Mouse (Mus musculus): ENCODE data around the gene Psme3.
A peak's percentile ranks its signal among the peaks of the same experiment; 100 is the strongest.

GRCm38 (mm10) chr11:101315665-101316500 is at the start of gene Psme3:
- TF ChIP-seq CTCF (IDR thresholded peaks at IDR 0.05; ENCODE audit: insufficient read depth, low read length) (no peak), POLR2A (IDR thresholded peaks at IDR 0.05; ENCODE audit: borderline replicate concordance, extremely low read depth, low read depth, low read length) (peak; percentile 64; the same call in 1 of the 2 replicates)

Data from lung, adult 2 months (tissue).